Mouse (Mus musculus): ENCODE data around the gene Acap3. TPM values are rescaled to one million over a fixed set of nuclear protein-coding genes. Genes with fewer than 3 reads are reported as not detected.

Acap3 gene
- polyA plus RNA-seq, 1 experiment = 3.8 TPM

DNA sequence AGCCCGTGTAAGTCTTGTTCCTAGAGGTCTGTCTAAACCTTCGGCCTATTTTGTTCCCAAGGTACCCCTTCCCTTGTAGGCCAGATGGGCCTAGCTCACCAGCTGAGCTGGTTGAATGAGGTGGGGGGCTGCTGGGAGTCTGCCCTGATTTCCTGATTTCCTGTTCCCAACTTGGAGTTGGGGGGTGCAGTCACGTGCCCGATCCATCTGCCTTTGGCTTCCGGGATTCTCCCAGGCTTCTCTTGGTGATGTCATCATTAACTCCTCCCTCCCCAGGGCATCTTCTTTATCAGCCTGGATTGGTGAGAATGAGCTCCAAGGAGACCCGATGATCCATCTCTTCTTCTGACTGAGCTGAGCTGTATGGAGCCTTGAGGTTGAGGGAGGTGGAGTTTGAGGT, 3.6 kb downstream of the Acap3 start:
- TF ChIP-seq CTCF (IDR thresholded peaks at IDR 0.05; ENCODE audit: low read depth, low read length) (no peak), EP300 (IDR thresholded peaks at IDR 0.05; ENCODE audit: insufficient read depth, low read depth, low read length) (no peak), POLR2A (IDR thresholded peaks at IDR 0.05; ENCODE audit: insufficient read depth, low read length) (no peak)
- Histone ChIP-seq H3K9ac (ENCODE audit: low read depth, poor library complexity, severe bottlenecking) (no peak overlapping the region), H3K27me3 (ENCODE audit: control insufficient read depth, insufficient read depth, low read length, poor library complexity, severe bottlenecking) (no peaks in the 10 kb centered on the region), H3K9me3 (replicated peaks; ENCODE audit: control insufficient read depth, insufficient read depth, low read length, poor library complexity, severe bottlenecking) (no peaks in the 10 kb centered on the region), H3K4me1 (ENCODE audit: control insufficient read depth, insufficient read depth, low read length) (no peaks in the 10 kb centered on the region), H3K27ac (ENCODE audit: insufficient read depth, low read length) (no peak overlapping the region), H3K36me3 (ENCODE audit: control insufficient read depth, insufficient read depth, low read length, poor library complexity, severe bottlenecking) (no peaks in the 10 kb centered on the region), H3K4me3 (ENCODE audit: low read depth, low read length) (0 out of 2 replicates have a peak overlapping the region, but pooled peaks have one; percentile 14)

GRCm38 (mm10) chr4:155895826-155896225, 4.2 kb downstream of the Acap3 start:
- no peak overlapping the region for H3K9ac ChIP-seq (ENCODE audit: low read depth, poor library complexity, severe bottlenecking)
- no peaks in the 10 kb centered on the region for H3K9me3 ChIP-seq (replicated peaks; ENCODE audit: control insufficient read depth, insufficient read depth, low read length, poor library complexity, severe bottlenecking)
- no peaks in the 10 kb centered on the region for H3K4me1 ChIP-seq (ENCODE audit: control insufficient read depth, insufficient read depth, low read length)
- H3K27ac ChIP-seq (ENCODE audit: insufficient read depth, low read length) = no peak overlapping the region
- H3K4me3 ChIP-seq (ENCODE audit: low read depth, low read length) = no peak overlapping the region
- no peaks in the 10 kb centered on the region for H3K27me3 ChIP-seq (ENCODE audit: control insufficient read depth, insufficient read depth, low read length, poor library complexity, severe bottlenecking)
- no peaks in the 10 kb centered on the region for H3K36me3 ChIP-seq (ENCODE audit: control insufficient read depth, insufficient read depth, low read length, poor library complexity, severe bottlenecking)
- TF ChIP-seq EP300 (IDR thresholded peaks at IDR 0.05; ENCODE audit: insufficient read depth, low read depth, low read length) (no peak), POLR2A (IDR thresholded peaks at IDR 0.05; ENCODE audit: insufficient read depth, low read length) (no peak), CTCF (IDR thresholded peaks at IDR 0.05; ENCODE audit: low read depth, low read length) (no peak)

DNA sequence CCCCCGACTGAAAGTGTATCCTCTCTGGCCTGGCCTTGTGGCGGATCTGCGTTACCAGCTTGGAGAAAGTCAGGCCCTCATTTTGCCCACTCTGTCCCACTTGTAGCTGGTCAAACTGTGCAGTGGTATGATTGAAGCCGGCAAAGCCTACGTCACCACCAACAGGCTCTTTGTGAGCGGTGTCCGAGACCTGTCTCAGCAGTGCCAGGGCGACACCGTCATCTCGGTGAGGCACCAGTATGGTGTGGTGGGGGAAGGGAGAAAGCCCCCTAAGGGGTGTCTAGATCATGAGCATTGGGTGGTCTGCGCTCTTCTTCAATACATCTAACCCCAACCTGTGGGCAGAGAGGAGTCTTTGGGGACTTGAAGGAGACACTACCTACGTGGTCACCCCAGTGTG, 4.8 kb downstream of the Acap3 start:
- H3K27me3 ChIP-seq (ENCODE audit: control insufficient read depth, insufficient read depth, low read length, poor library complexity, severe bottlenecking) = no peaks in the 10 kb centered on the region
- no peak overlapping the region for H3K4me3 ChIP-seq (ENCODE audit: low read depth, low read length)
- H3K27ac ChIP-seq (ENCODE audit: insufficient read depth, low read length) = no peak overlapping the region
- no peaks in the 10 kb centered on the region for H3K9me3 ChIP-seq (replicated peaks; ENCODE audit: control insufficient read depth, insufficient read depth, low read length, poor library complexity, severe bottlenecking)
- no peaks in the 10 kb centered on the region for H3K4me1 ChIP-seq (ENCODE audit: control insufficient read depth, insufficient read depth, low read length)
- H3K9ac ChIP-seq (ENCODE audit: low read depth, poor library complexity, severe bottlenecking) = no peak overlapping the region
- TF ChIP-seq CTCF (IDR thresholded peaks at IDR 0.05; ENCODE audit: low read depth, low read length) (no peak), EP300 (IDR thresholded peaks at IDR 0.05; ENCODE audit: insufficient read depth, low read depth, low read length) (no peak), POLR2A (IDR thresholded peaks at IDR 0.05; ENCODE audit: insufficient read depth, low read length) (no peak)
- no peaks in the 10 kb centered on the region for H3K36me3 ChIP-seq (ENCODE audit: control insufficient read depth, insufficient read depth, low read length, poor library complexity, severe bottlenecking)

- Histone ChIP-seq H3K36me3 (ENCODE audit: control insufficient read depth, insufficient read depth, low read length, poor library complexity, severe bottlenecking) (no peaks in the 10 kb centered on the region), H3K4me3 (ENCODE audit: low read depth, low read length) (no peak overlapping the region), H3K9ac (ENCODE audit: low read depth, poor library complexity, severe bottlenecking) (no peak overlapping the region), H3K4me1 (ENCODE audit: control insufficient read depth, insufficient read depth, low read length) (no peaks in the 10 kb centered on the region), H3K27me3 (ENCODE audit: control insufficient read depth, insufficient read depth, low read length, poor library complexity, severe bottlenecking) (no peaks in the 10 kb centered on the region), H3K9me3 (replicated peaks; ENCODE audit: control insufficient read depth, insufficient read depth, low read length, poor library complexity, severe bottlenecking) (no peaks in the 10 kb centered on the region), H3K27ac (ENCODE audit: insufficient read depth, low read length) (no peak overlapping the region)
- no peak for TF ChIP-seq EP300 (IDR thresholded peaks at IDR 0.05; ENCODE audit: insufficient read depth, low read depth, low read length)
- TF ChIP-seq POLR2A (IDR thresholded peaks at IDR 0.05; ENCODE audit: insufficient read depth, low read length) = no peak
- TF ChIP-seq CTCF (IDR thresholded peaks at IDR 0.05; ENCODE audit: low read depth, low read length) = no peak
Observed at GRCm38 (mm10) chr4:155898318-155898717, 6.7 kb downstream of the Acap3 start.

DNA sequence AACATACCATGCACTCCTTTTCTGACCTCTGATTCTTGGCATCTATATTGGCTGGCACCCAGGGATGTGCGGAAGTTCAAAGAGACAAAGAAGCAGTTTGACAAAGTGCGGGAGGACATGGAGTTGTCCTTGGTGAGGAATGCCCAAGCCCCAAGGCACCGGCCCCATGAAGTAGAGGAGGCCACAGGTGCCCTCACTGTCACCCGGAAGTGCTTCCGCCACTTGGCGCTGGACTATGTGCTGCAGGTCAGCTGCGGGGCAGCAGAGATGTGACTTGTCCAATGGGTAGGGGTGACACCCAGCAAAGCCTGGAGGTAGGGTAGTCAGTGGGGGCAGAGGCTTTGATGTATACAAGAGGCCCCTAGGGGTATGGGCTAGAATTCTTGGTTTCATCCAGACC, 7.7 kb downstream of the Acap3 start:
- TF ChIP-seq POLR2A (IDR thresholded peaks at IDR 0.05; ENCODE audit: insufficient read depth, low read length) = no peak
- TF ChIP-seq CTCF (IDR thresholded peaks at IDR 0.05; ENCODE audit: low read depth, low read length) = no peak
- no peak for TF ChIP-seq EP300 (IDR thresholded peaks at IDR 0.05; ENCODE audit: insufficient read depth, low read depth, low read length)
- no peaks in the 10 kb centered on the region for H3K27me3 ChIP-seq (ENCODE audit: control insufficient read depth, insufficient read depth, low read length, poor library complexity, severe bottlenecking)
- no peak overlapping the region for H3K9ac ChIP-seq (ENCODE audit: low read depth, poor library complexity, severe bottlenecking)
- no peak overlapping the region for H3K27ac ChIP-seq (ENCODE audit: insufficient read depth, low read length)
- no peaks in the 10 kb centered on the region for H3K4me1 ChIP-seq (ENCODE audit: control insufficient read depth, insufficient read depth, low read length)
- no peaks in the 10 kb centered on the region for H3K36me3 ChIP-seq (ENCODE audit: control insufficient read depth, insufficient read depth, low read length, poor library complexity, severe bottlenecking)
- H3K4me3 ChIP-seq (ENCODE audit: low read depth, low read length) = no peak overlapping the region
- no peaks in the 10 kb centered on the region for H3K9me3 ChIP-seq (replicated peaks; ENCODE audit: control insufficient read depth, insufficient read depth, low read length, poor library complexity, severe bottlenecking)

DNA sequence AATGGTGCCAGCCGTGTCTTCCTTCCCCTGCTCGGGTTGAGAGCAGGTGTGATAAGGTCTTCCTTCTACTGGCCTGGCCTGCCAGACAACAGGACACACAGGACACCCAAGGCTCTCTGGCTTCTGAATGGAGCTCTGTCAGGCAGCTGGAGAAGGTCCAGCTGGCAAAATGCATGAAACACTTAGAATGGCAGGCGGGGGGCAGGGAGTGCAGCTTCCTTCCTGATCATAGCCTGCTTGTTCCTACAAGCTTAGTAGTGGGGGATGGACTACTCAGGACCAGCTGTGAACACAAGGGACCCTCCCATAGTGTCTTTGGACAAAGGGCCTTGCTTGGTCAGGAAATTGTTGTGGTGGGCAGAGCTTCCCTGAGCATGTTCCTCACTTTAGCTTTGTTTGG, 9.6 kb downstream of the Acap3 start:
- no peaks in the 10 kb centered on the region for H3K9me3 ChIP-seq (replicated peaks; ENCODE audit: control insufficient read depth, insufficient read depth, low read length, poor library complexity, severe bottlenecking)
- no peaks in the 10 kb centered on the region for H3K36me3 ChIP-seq (ENCODE audit: control insufficient read depth, insufficient read depth, low read length, poor library complexity, severe bottlenecking)
- H3K9ac ChIP-seq (ENCODE audit: low read depth, poor library complexity, severe bottlenecking) = no peak overlapping the region
- H3K27me3 ChIP-seq (ENCODE audit: control insufficient read depth, insufficient read depth, low read length, poor library complexity, severe bottlenecking) = no peaks in the 10 kb centered on the region
- H3K27ac ChIP-seq (ENCODE audit: insufficient read depth, low read length) = no peak overlapping the region
- H3K4me1 ChIP-seq (ENCODE audit: control insufficient read depth, insufficient read depth, low read length) = no peaks in the 10 kb centered on the region
- TF ChIP-seq EP300 (IDR thresholded peaks at IDR 0.05; ENCODE audit: insufficient read depth, low read depth, low read length) (no peak), CTCF (IDR thresholded peaks at IDR 0.05; ENCODE audit: low read depth, low read length) (no peak), POLR2A (IDR thresholded peaks at IDR 0.05; ENCODE audit: insufficient read depth, low read length) (no peak)
- H3K4me3 ChIP-seq (ENCODE audit: low read depth, low read length) = no peak overlapping the region
